Mouse (Mus musculus) thymus, adult 18-20 months (tissue): ENCODE results near the gene Rasgrf2.

ENCODE experiments used
- DNase-seq, 2 experiments: peaks; one replicate each; pipeline ENCODE4 v3.0.0; 2022; ENCODE audit warnings: mixed read lengths in 2 of 2

The Rasgrf2 gene

DNA sequence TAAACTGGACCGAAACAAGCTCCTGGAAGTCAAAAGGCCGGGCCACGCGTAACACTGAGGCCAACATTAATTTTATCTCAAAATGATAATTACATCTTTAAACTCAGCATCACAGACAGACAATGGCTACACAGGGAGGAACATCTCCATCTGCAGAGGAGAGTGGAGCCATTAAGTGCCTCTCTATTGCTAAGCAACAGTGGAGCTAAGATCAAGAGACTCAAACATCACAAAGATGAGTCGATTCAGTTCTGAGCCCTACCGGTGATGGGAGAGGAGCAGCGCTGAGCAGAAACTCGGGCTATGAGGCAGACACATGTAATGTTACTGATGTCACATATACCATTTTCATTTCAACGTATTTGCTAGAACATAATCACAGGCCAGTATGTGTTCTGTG lies 191.3 kb downstream of the Rasgrf2 start:
- DNase-seq: no peak

DNA sequence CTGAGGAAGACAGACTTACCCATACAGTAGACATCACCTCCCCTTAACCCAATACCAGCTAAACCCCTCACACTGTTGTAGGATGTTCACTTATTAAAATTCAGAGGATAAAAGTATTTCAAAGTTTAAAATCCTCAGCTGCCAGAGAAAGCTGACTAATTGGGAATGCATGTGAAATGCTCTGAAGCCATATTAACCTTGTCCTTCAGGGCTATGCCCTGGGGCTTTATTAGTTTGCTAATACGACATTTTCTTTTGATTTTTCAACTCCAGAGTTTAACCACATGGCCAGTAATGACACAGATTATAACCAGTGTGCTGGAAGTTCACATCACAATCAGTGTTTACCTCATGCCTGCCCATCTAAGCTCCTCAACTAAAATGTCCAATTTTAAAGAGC lies 192.6 kb downstream of the Rasgrf2 start:
- DNase-seq: no peak

DNA sequence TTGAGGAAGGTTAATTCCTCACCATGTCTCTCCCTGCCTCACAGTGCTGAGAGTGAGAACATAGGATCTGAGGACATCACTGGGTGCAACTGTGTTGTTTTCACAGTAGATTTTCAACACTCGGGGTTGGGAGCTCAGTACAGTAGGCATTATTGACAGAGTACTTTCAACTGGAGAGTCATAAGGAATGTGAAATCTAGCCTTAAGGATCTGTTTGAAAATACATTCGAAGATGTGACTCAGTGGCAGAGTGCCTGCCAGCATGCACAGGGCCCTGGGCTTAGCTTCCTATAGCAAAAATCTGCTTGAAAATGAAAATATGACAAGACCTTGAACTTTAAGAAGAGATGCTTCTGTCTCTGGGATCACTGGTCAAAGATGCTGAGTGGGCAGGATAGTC lies 194.2 kb downstream of the Rasgrf2 start:
- DNase-seq: no peak

DNA sequence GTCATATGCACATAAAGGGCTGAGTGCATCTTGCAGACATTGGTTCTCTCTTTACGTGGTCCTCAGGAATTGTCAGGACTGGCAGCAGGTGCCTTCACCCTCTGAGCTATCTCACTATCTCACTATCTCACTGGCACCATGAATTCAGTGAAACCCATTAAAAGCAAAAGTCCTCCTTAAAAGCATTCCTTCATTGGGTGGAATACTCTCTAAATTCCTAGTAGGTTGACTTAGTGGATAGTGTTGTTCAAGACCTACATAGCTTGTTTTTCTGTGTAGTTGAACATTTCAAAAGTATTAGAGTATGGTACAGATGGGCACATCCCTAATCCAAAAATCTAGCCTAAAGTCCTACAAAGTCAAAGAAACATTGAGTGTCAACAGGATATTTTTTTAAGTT lies 199.3 kb downstream of the Rasgrf2 start:
- DNase-seq: no peak

DNA sequence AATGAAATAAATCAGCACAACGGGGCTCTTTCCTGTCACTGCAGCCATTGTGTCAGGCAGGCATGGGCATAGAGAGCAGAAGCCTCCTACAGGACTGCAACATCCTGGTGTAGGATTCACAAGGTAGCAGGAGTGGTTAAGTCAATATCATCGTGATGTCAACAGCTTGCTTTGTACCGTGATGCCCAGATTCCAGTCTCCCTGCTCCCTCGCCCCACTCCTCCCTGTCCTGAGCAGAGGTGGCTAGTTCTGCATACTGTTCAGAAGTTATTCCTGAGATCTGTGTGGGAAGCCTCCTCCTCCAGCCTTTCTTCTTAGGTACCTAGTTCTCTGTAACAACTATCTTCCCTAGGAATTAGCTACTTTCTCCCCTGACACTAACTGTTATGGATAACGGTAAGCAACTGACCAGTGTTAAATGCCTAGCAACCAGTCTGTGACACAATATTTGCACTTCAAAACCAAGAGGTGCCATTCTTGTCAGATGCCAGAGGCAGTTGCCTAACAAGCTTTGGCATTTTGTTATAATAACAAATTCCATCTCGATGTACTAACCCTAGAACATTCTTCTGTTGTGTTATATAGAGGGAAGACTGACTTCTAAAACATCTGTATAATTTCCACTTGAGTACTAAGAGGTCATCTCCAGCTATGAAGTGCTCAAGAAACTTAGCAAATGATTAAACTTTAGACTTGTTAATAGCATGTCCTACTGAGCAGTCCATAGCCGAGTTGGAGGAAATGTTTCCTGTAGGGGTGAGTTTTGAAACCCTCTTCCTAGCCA lies 201.3 kb downstream of the Rasgrf2 start:
- DNase-seq: no peak

DNA sequence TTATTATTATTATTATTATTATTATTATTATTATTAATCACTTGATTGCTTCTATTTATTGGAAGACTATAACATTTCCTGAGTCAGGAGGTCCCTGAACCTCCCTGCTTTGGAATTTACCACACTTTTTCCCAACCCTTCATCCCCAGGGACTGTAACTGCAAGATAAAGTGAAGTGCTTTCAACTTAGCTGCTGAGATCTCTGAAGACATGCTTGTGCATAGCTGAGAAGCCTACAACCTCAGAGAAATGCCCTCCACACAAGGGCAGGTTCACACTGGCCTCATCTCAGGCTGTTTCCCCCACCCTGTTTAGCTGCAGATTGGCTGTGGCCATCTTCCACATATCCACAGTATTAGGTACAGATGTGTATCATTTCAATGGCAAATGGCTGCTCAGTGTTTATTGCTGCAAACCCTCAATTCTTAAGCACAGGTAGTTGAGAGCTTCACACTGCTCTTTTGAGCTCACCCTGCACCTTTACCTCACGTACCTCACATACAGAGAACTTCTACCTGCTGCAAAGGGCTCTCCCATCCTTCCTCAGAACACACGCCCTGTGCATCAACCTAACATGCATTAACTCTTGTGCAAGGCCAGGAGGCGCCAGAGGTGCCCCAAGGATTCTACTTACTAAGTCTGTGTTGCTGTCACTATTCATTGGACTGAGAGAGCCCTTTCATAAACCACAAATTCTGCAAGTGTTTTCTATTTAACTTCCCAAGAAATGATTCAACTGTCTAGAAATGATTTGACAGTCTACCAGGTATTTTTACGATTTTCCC lies 202.7 kb downstream of the Rasgrf2 start:
- DNase-seq: no peak

DNA sequence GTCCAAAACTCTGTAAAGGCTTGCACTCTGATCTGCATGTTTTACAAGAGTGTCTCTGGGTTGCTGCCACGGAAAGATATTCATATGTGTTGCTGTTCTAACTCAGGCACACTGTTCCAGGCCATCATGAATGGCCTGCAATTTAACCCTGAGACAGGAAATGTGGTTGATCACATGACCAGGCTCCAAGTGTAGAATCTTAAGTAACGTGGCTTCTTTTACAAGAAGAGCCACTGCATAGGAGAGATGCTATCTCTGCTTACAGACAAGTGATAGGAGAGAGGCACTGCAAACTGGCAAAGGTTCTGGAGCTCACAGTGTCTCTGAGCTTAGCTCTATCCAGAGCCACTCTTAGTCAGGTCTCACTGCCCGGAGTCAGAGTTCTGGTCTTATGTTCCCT lies 210.4 kb downstream of the Rasgrf2 start:
- DNase-seq: no peak

DNA sequence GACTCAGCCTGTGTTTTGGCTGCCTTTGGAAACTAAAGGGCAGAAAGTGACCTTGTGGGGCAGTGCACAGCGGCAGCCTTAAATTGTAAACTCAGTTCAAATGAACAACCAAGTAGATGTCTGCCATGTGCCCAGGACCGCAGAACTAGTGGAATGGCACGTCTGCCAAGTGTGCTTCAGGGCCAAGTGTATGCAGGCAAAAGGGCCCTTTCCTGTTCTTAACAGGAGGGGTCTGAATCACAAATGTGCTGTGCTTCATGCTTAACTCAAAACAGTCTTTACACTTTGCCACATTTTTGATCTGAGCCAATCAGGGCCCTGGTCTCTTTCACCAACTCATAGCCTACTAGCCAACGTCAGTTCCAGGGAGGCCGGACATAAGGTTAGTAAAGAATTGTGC lies 212.7 kb downstream of the Rasgrf2 start:
- DNase-seq: no peak

DNA sequence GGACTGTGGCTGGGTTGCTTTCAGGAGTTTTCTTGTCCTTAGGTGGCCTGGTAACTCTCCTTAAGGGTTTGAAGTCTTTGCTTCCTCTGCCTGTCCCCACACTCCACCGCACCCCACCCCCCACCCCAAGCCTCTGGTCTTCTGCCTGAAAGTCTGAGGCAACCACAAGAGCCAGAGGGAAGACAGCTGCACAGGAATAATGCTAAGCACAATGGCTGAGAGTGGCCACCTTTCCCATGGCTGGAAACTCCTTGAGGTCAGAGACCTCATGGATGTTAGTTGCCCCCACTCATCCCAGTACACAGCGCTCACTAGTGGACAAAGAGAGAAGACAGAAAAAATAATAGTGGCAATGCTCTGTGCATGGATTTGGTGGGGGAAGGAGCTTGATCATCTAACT lies 213.6 kb downstream of the Rasgrf2 start:
- no peak for DNase-seq

DNA sequence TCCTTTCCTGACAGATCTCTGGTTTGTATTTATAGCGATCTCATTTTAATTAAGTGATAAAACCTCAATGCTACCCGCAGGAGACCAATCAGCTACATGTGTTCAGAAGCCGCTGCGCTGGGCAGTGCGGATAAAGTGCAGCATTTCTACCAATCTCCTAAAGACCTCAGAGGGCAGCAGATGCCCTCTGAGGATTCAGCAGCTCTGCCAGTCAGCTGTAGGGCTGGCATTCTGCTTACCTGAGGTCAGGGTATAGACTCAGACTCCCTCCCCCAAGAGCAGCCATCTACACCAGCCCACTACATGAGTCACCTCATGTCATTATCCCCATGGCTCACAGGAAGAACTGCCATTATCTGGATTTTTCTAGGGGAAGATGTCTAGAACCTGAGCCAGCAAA lies 215.1 kb downstream of the Rasgrf2 start:
- no peak for DNase-seq

DNA sequence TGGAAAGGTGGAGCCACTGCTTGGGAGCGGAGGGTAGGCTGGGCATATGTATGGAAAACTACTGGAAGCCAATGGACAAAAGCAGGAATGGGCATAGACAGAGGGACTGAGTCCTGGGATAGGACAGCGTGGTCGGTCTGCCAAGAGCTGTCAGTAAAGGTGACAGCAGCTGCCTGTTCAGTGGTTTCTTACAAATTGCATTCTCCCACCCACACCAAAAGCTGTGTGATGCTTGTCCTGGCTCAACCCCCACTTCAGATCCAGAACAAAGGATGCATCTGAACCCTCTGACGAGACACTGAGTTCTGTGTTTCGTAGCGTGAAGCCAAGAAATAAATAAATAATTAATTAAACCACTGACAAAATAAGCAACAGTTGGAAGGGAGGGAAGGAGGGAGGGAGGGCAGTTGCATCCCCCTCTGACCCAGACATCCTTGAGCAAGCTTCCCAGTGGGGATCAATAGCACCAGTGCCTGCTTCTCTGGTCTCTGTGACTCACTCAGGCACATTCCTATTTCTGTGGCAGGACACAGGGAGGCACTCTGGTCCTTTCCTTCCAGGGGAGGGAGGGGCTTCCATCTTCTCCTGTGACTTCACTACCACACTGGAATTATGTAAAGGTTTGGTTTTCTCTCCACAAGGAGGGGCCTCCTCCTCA lies 215.7 kb downstream of the Rasgrf2 start:
- DNase-seq: no peak

DNA sequence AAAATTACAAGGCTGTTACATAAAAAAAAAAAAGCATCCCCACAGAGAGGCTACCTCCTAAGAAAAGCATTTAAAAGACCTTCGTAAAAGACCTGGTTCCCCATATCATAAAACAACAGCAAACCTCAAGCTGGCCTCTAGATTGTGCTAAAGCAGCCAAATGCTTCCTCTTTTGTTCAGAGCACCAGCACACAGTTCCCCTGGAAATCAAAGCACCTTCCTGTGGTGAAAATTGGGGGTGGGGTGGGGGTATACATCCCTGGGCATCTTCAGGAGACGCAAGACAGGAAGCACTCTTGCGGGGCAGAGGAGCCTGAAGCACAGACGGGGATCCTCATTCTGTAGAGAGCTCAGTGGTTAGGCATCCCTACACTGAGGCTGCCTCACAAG lies 216.3 kb downstream of the Rasgrf2 start:
- no peak for DNase-seq

DNA sequence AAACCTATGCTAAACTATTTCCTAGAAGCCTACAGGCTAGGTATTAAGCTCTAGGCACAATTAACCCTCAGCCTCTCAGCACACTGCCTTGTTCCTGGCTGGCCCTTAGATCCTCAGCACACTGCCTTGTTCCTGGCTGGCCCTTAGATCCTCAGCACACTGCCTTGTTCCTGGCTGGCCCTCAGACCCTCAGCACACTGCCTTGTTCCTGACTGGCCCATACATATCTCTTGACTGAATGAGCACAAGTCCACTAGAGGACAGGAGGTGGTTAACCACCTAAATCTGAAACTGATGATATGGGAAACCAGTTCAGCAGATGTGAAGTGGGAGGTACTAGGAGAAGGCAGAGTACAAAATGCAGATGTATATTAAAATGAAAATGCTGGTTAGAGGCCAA lies 219.8 kb downstream of the Rasgrf2 start:
- DNase-seq: no peak

DNA sequence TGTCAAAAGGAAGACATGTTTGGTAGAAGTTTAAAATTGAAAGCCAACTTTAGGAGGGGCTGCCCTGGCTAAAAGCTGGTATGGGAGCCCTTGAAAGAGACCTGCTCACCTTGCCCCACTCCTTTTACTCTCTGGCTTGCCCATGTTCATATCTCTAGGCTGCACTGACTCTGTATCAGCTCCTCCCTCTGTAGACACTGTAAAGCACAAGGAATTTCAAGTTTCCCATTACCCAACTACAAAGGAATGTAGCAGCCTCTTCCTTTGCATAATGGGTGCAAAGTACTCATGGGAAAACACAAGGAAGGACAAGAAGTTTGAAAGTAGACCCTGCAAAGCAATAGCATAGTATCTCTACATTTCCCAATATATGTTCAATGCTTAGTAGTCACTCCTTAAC lies 220.2 kb downstream of the Rasgrf2 start:
- DNase-seq: no peak

DNA sequence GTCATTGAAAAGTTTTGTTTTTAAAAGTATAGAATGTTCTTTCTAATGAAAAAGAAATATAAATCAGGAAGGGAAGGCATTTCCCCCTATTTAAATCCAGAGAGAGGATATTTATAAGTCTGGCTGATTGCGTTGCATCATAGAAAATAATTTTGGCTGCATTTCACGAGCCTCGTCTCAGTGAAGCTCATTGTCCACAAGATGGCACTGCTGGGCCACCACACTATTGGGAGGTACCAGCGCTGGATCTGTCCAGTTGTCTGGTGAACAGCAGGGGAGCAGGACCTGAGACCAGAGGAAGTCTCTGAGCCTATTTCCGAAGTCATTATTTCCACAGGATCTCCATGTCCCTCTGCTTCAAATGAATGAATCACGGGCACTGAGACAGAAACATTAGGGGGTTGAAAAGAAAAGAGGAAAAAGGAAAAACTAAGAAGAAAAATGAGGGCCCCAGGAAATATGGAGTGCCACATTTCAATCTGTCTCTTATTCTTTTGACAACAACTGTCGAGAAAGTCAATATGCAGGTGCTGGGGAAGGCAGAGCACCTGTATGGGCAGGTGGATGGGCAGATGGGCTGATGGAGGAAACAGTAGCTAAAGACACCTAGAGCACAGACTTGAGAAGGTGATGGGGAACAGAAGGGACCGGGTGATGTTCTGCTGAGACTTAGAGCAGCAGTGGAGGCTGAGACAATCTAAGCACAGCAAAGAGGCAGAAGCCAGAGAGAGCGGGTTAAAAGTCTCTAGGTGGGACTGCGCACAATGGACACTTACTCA lies 223.1 kb downstream of the Rasgrf2 start:
- peak; percentile 10 to 14 for DNase-seq

DNA sequence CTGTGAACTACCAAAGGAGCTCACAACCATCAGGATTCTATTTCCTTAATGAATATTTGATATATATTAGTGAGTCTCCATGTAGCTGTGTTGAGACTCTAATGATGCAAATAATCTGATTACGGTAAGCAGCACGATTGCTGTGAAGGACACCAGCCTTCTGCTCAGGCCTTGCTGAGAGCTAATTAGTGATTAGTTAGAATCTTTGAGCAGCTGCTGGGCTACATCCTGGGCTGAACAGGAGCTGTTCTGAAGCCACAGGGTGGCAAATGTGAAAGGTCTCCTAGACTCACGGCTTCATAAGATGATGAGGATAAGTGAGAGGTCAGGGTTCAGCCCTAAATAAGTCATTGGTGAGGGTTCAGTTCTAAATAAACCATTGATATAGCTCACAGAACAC lies 225.1 kb downstream of the Rasgrf2 start:
- no peak for DNase-seq

DNA sequence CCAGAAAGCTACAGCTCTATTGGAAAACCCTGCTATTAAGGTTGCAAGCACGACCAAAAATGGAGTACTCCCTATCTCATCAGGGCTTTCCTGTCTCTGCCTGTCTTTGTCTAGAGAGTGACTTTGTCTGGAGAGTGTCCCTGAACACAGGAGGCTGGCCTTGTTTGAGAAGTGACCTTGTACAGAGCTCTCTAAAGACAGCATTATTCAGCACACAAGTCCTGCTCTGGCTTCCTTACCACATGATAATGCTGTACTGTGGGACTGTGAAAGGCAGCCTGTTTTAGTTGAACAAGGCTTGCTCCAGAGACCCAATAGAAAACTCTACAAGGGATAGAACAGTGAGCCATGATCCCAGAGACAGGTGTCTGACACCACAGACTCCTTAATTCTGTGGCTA lies 235.0 kb downstream of the Rasgrf2 start:
- no peak for DNase-seq

DNA sequence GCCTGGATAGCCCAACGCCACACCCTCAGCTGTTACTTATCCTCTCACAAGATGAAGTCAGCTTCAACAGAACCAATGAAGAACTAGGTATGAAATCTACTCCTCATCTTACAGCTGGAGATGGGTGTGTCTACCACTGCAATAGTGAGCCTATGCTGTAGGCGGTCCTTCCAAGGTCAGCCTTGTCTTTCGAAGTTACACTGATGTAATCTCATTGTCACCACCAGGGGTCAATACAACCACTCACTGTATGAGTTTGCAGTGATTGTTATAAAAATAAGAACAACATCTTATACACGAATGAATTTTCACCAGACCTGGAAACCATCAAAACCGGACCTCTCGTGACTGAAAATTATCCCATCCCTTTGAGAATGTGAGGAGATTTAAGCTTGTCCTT lies 238.3 kb downstream of the Rasgrf2 start:
- no peak for DNase-seq

DNA sequence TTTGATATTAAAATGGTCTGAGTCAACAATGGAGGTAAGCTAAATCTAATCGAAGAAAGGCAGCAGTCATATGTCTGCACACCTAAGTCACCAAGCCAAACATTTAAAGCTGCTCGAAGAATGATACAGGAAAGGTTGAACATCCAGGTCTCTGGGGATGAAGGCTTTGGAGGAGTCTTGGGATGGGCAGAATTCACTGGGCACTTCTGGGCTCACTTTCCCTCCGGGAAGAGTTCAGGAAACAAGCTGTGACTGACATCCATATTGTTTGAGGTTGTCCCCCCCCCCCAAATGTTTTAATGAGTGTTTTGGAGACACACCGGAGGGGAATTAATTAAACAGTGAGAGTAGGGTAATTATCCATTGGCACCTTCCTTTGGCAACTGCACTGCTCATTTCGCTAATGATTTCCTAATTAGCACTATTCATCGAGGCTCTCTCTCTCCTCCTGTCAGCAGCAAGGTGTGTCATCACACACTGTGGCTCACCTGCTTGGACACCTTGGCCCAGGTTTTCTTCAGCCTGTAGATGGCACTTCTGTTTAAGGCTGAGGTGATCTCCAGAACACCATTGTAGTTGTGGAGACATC lies 241.3 kb downstream of the Rasgrf2 start:
- no peak for DNase-seq

DNA sequence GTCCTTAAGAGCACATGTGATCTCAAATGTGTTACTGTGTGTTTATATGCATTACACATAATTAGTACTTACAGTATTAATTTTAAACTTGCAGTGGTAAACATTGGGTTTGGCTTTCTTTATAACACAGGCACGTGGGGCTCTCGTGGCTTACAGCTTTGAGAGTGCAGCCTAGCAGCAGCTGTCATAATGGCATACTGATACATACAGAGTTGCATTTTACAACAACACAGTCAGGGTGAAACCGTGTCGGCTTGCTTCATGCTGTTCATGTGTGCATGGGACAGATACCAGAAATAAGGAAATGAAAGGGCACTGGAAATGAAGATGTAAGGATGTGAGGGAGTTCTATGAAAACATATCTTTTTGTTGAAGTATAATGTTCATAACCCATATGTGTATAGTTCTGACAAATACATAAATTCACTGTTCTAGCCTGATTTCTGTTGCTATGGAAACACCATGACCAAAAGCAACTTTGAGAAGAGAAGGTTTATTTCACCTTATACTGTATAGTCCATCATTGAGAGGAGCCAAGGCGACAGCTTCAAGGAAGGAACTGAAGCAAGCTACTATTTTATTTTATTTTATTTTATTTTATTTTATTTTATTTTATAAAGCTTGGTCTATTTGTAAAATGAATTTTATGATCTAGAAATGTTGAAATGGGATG lies 246.6 kb downstream of the Rasgrf2 start:
- DNase-seq: no peak

DNA sequence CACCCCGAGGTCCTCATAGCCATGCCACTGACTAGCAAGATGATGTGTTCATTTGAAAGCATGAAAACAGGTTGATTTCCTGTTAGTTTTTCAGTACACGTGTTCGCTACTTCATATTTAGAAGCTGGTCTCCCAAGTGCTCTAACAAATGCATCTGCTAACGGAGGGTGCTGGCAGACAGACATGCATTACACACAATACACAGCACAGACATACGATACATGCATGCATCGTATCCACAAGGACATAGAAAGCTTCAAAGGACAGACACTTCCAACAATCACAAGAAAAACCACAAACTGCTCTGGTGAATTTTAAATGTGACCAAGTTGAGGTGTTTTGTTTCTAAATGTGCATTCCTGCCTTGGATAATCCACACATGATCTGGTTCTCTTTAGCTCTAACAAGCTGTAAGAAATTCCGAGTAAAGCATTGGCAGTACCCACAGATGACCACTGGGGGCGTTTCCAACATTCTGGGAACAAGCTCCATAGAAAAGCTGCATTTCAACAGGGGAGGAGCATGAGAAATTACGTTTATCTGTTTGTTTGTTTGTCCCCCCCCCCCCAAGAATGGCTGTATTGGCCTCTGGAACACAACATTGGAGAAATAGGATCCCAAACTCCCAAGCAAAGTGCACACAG lies 249.5 kb downstream of the Rasgrf2 start:
- DNase-seq: peak in 1 of 2 experiments; percentile 6

DNA sequence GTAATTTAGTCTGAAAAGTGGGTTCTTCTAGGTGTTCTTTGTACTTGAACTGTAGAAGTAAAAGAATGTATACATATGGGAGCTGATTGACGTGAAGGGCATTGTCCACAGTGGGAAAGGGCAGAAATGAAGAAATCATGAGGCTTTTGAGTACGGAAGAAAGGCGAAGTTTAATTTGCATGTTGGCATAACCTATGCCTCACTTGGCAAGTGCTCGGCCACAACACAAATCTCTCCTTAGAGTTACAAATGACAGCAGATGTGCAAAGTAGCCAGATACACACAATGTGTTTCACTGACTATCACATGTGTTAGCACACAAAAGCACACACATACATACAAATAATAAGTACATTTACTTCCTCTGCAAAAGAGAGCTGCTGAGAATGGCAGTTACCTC lies 251.2 kb downstream of the Rasgrf2 start:
- DNase-seq: no peak
